In genomic region chr19:15924181-15924865, GRCm38 (mm10) we compare ENCODE assay signal across 8 mouse cellular contexts. TPM values are rescaled to one million over a fixed set of nuclear protein-coding genes. Genes with fewer than 3 reads are reported as not detected.
DNase-seq lines count a peak whose midpoint lies in the region; ATAC-seq and TF ChIP-seq lines count a peak whose summit lies in the region.

No protein-coding gene starts in this region.

- no peak for TF ChIP-seq POLR2A in cerebellum, adult 2 months (IDR thresholded peaks at IDR 0.05; ENCODE audit: borderline replicate concordance, insufficient read depth, low read length)
- no peak for TF ChIP-seq POLR2A in lung, adult 2 months (IDR thresholded peaks at IDR 0.05; ENCODE audit: borderline replicate concordance, extremely low read depth, low read depth, low read length)

- peak; percentile 52 for DNase-seq in MN1 (ENCODE audit: low spot score)
- DNase-seq in cerebellum, adult 2 months = peak; percentile 49 to 54
- DNase-seq in forelimb bud, embryonic 11.5 days (ENCODE audit: low read depth, low spot score) = peak; percentile 12
- peak; percentile 68 for DNase-seq in hindbrain, embryonic 10.5 days (ENCODE audit: low spot score)
- peak; percentile 53 for DNase-seq in layer of hippocampus, adult 9-10 months (ENCODE audit: low spot score)
- DNase-seq in lung, adult 2 months = peak; percentile 46
- peak; percentile 81 for DNase-seq in testis, postnatal 14 days (ENCODE audit: low spot score)

- H3K4me2 ChIP-seq in neural tube, embryonic 14.5 days (ENCODE audit: low read depth, low read length) = peak overlapping the region; percentile 98

- H3K4me1 ChIP-seq in cerebellum, adult 2 months (ENCODE audit: control insufficient read depth, insufficient read depth, low read length) = no peaks in the 10 kb centered on the region
- H3K4me1 ChIP-seq in hindbrain, embryonic 10.5 days (replicated peaks) = peaks cover 29% of the 10 kb centered on the region
- H3K4me1 ChIP-seq in lung, adult 2 months (ENCODE audit: control insufficient read depth, insufficient read depth, low read length) = peaks cover 9% of the 10 kb centered on the region; the same call in 1 of the 2 replicates
- H3K4me1 ChIP-seq in neural tube, embryonic 14.5 days (ENCODE audit: control insufficient read depth, insufficient read depth, low read length) = peaks cover 12% of the 10 kb centered on the region; the same call in 1 of the 2 replicates

- peaks cover 17% of the 10 kb centered on the region for H3K36me3 ChIP-seq in hindbrain, embryonic 10.5 days
- no peaks in the 10 kb centered on the region for H3K36me3 ChIP-seq in neural tube, embryonic 14.5 days (ENCODE audit: control insufficient read depth, insufficient read depth, low read length)

- peak overlapping the region; percentile 54 for H3K4me3 ChIP-seq in cerebellum, adult 2 months (replicated peaks; ENCODE audit: insufficient read depth, low read depth, low read length)
- H3K4me3 ChIP-seq in hindbrain, embryonic 10.5 days = peak overlapping the region; percentile 76
- peak overlapping the region; percentile 58 for H3K4me3 ChIP-seq in lung, adult 2 months (replicated peaks; ENCODE audit: extremely low read depth, low read depth, low read length)
- peak overlapping the region; percentile 55 for H3K4me3 ChIP-seq in neural tube, embryonic 14.5 days (ENCODE audit: low read depth, low read length)

- no peaks in the 10 kb centered on the region for H3K27me3 ChIP-seq in cerebellum, adult 2 months (ENCODE audit: control insufficient read depth, insufficient read depth, low read length)
- peaks cover 12% of the 10 kb centered on the region; the same call in 1 of the 2 replicates for H3K27me3 ChIP-seq in hindbrain, embryonic 10.5 days (ENCODE audit: insufficient read depth, poor library complexity, severe bottlenecking)
- no peaks in the 10 kb centered on the region for H3K27me3 ChIP-seq in neural tube, embryonic 14.5 days (ENCODE audit: control insufficient read depth, insufficient read depth, low read length)

- H3K9ac ChIP-seq in neural tube, embryonic 14.5 days (replicated peaks; ENCODE audit: low read depth, low read length) = peak overlapping the region; percentile 53

- under 1% methylated on average over 46 of the region's 46 CpGs for WGBS in cerebellum, adult 2 months
- WGBS in hindbrain, embryonic 10.5 days = under 1% methylated on average over 46 of the region's 46 CpGs
- WGBS in lung, adult 2 months = under 1% methylated on average over 46 of the region's 46 CpGs
- WGBS in neural tube, embryonic 14.5 days = under 1% methylated on average over 46 of the region's 46 CpGs

- H3K27ac ChIP-seq in cerebellum, adult 2 months (ENCODE audit: insufficient read depth, low read length) = no peak overlapping the region
- peak overlapping the region; percentile 89 for H3K27ac ChIP-seq in hindbrain, embryonic 10.5 days
- peak overlapping the region; percentile 60 for H3K27ac ChIP-seq in neural tube, embryonic 14.5 days (ENCODE audit: low read depth, low read length)

- no peaks in the 10 kb centered on the region for H3K9me3 ChIP-seq in hindbrain, embryonic 10.5 days
- no peaks in the 10 kb centered on the region for H3K9me3 ChIP-seq in neural tube, embryonic 14.5 days (ENCODE audit: control insufficient read depth, low read length)

- TF ChIP-seq CTCF in cerebellum, adult 2 months (IDR thresholded peaks at IDR 0.05; ENCODE audit: borderline replicate concordance, insufficient read depth, low read depth, low read length) = no peak
- no peak for TF ChIP-seq CTCF in lung, adult 2 months (IDR thresholded peaks at IDR 0.05; ENCODE audit: insufficient read depth, low read length)

- ATAC-seq in neural tube, embryonic 14.5 days (ENCODE audit: low read depth) = peak; percentile 74

RNA-seq across cellular contexts. Expression of gene Psat1, which starts 22.8 kb away (rescaled TPM):
- polyA plus RNA-seq in cerebellum, adult 2 months (2012; rRNA removed) = 90.0 and 106 TPM in 2 replicates
- 104 and 131 TPM in 2 replicates for polyA plus RNA-seq in hindbrain, embryonic 10.5 days (2016; fragmentation: Nextera tagmentation; extraction: Ambion mirVana)
- 3.2 and 8.7 TPM in 2 replicates for polyA plus RNA-seq in lung, adult 2 months (2012; rRNA removed)
- polyA plus RNA-seq in neural tube, embryonic 14.5 days (2014; fragmentation: Nextera tagmentation; extraction: Ambion mirVana) = 65.9 and 66.7 TPM in 2 replicates

Comparison
In these comparisons a context has a peak if more than half of its experiments do, and no peak if none do; other contexts are left out.
1. DNase-seq: peak in every context shown above with its lines; median percentile 81 in testis, postnatal 14 days; 68 in hindbrain, embryonic 10.5 days; 53 in layer of hippocampus, adult 9-10 months; 52 in MN1; 52 in cerebellum, adult 2 months; 46 in lung, adult 2 months; 12 in forelimb bud, embryonic 11.5 days.